Mouse (Mus musculus): Measurements from ENCODE around the gene Col11a2. TPM values are rescaled to one million over a fixed set of nuclear protein-coding genes. Genes with fewer than 3 reads are reported as not detected.

Col11a2 gene
- total RNA-seq, 2 experiments from 2014 or later = 11.3 to 15.2 TPM

DNA sequence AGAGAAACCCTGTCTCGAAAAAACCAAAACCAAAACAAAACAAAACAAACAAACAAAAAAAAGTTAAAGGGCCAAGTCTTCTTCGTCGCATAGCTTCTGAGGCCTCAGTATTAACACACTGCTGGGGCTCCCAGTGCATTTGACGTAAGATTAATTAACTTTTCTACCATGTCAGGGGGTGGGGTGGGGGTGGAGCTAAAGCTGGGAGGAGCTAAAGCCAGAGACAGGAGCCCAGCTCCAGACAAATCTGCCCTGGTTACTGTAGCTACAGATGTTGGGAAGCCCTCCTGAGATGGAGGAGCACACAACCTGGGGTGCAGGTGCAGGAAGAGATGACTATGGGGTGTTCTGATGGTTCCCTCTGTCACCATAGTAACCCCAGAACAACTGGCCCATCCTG is 38.9 kb downstream of the Col11a2 start:
- no peak for TF ChIP-seq CTCF (IDR thresholded peaks at IDR 0.05)
- no peak for DNase-seq (ENCODE audit: extremely low spot score in 1 of 2, low spot score in 2 of 2)
- intact Hi-C loops (cut with DNase I) = loop anchor here (5.0 to 10.0 kb wide), 2 partner anchors 159 to 267 kb away; partner anchors contain the start of gene H2-Ob

DNA sequence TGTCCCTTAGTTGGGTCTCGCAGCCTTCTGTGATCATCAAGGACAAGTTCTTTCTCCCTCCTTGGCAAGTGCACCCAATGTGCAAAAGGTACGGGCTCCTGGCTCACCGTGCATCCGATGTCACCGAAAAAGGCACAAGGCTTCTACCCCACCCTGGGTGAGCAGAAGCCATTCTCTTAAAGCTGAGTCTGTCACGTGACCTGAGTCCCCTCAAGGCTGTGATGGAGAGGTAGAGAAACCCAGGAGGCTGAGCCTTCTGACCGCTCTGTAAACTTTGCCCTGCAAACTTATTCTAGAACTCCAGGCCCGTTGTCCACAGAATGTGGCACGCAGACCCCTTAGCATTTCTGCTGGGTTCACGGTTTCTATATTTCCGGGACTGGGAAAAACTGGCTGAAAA is 39.8 kb downstream of the Col11a2 start:
- DNase-seq (ENCODE audit: extremely low spot score in 1 of 2, low spot score in 2 of 2) = no peak
- no peak overlapping the region for H3K4me3 ChIP-seq
- no peak for TF ChIP-seq CTCF (IDR thresholded peaks at IDR 0.05)
- no peak overlapping the region for H3K27ac ChIP-seq
- intact Hi-C loops (cut with DNase I) = loop anchor here (5.0 to 10.0 kb wide), 2 partner anchors 158 to 266 kb away; partner anchors contain the start of gene H2-Ob

More for the DNA sequence above, 38.9 kb downstream of the Col11a2 start:
- H3K4me3 ChIP-seq = no peak overlapping the region
- no peak overlapping the region for H3K27ac ChIP-seq

DNA sequence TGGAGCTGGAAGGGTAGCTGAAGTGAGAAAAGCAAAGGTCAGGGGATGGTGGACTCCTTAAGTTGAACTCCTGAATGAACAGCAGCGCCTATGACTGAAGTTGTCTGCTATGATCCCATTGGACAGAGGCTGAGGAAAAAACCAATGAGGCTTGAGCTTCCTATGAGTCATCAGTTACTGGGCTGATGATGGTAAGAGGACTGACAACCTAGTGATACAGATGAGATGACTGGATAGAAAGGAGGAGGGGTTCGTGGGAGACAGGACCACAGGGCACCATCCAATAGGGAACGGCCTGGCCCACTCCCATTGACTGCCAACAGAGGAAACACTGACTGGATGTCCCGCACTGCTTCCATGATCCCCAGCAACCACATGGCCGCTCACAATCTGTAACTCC is 40.4 kb downstream of the Col11a2 start:
- Histone ChIP-seq H3K27ac (no peak overlapping the region), H3K4me3 (no peak overlapping the region)
- intact Hi-C loops (cut with DNase I) = loop anchor here (5.0 to 10.0 kb wide), 2 partner anchors 158 to 265 kb away; partner anchors contain the start of gene H2-Ob
- no peak for DNase-seq (ENCODE audit: extremely low spot score in 1 of 2, low spot score in 2 of 2)
- TF ChIP-seq CTCF (IDR thresholded peaks at IDR 0.05) = no peak

DNA sequence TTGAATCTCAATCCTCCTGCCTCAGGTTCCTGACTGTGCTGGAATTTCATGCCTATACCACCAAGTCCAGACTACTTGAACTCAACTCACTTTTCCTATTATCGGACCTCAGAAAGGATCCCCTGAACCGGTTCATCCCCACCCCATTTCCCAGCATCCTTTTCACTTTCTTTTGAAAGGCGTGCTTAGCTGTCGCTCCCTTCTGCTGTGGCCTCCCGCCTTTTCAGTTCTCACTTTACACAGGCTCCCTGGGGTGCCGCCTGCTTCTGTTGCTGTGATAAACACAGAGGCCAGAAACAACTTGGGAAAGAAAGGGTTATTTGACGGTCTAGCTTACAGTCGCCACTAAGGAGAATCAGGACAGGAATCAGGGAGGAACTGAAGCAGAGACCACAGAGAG is 43.9 kb downstream of the Col11a2 start:
- Histone ChIP-seq H3K27ac (no peak overlapping the region), H3K4me3 (no peak overlapping the region)
- intact Hi-C loops (cut with DNase I) = no loop called here
- DNase-seq (ENCODE audit: extremely low spot score in 1 of 2, low spot score in 2 of 2) = no peak
- TF ChIP-seq CTCF (IDR thresholded peaks at IDR 0.05) = no peak

DNA sequence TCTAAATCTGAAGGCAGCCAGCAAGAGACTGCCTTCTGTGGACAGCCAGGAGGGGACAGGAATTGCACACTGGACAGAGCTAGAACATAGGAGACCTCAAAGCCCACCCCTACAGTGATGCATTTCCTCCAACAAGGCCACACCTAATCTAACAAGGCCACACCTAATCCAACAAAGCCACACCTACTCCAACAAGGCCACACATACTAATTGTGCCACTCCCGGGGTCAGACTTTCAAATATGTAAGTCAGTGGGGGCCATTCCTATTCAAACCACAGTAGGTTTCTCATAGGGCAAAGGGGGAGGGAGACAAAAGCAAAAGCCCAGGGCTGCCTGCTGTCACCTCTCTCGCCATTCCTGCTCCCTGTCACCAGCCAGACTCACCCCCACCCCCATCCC is 48.1 kb downstream of the Col11a2 start:
- DNase-seq (ENCODE audit: extremely low spot score in 1 of 2, low spot score in 2 of 2) = no peak
- H3K4me3 ChIP-seq = no peak overlapping the region
- H3K27ac ChIP-seq = no peak overlapping the region
- intact Hi-C loops (cut with DNase I) = no loop called here
- TF ChIP-seq CTCF (IDR thresholded peaks at IDR 0.05) = no peak

DNA sequence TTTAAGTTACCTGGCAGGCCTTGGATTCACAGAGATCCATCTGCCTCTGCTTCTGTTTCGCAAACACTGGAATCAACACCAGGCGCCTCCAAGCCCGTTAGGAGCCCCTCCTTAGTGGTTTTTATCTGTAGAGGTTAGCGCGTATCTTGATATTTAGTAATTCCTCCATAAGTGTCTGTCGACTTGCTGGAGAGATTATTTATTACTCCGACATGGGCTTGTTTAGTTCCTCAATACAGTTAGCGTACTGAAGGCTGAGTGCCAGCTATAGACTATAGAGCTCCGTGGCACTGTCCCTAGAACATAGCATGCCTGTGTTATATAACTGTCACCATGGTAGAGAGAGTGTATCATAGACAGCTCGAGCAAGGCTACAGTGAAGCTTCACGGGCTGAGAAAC is 48.9 kb downstream of the Col11a2 start:
- no peak for TF ChIP-seq CTCF (IDR thresholded peaks at IDR 0.05)
- Histone ChIP-seq H3K4me3 (no peak overlapping the region), H3K27ac (no peak overlapping the region)
- intact Hi-C loops (cut with DNase I) = no loop called here
- DNase-seq (ENCODE audit: extremely low spot score in 1 of 2, low spot score in 2 of 2) = no peak

DNA sequence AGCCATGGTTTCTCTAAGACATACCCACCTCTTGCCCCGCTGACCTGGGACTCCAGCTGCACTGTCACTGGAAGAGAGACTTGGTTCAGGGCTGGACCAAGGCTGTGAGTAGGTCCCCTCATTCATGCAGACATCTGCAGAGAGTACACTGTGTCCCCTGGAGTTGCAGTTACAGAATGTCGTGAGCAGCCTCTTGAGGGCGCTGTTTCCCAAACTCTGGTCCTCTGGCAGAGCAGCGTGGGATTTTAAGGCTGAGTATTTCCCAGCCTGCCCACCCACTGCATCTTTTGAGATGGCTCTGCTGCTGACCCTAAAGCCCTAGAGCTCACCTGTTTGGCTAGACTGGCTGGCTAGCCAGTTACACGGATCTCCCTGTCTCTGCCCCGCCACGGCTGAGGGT is 51.7 kb downstream of the Col11a2 start:
- no peak for DNase-seq (ENCODE audit: extremely low spot score in 1 of 2, low spot score in 2 of 2)
- peak; percentile 38 for TF ChIP-seq CTCF (IDR thresholded peaks at IDR 0.05)
- intact Hi-C loops (cut with DNase I) = no loop called here
- Histone ChIP-seq H3K27ac (no peak overlapping the region), H3K4me3 (no peak overlapping the region)

DNA sequence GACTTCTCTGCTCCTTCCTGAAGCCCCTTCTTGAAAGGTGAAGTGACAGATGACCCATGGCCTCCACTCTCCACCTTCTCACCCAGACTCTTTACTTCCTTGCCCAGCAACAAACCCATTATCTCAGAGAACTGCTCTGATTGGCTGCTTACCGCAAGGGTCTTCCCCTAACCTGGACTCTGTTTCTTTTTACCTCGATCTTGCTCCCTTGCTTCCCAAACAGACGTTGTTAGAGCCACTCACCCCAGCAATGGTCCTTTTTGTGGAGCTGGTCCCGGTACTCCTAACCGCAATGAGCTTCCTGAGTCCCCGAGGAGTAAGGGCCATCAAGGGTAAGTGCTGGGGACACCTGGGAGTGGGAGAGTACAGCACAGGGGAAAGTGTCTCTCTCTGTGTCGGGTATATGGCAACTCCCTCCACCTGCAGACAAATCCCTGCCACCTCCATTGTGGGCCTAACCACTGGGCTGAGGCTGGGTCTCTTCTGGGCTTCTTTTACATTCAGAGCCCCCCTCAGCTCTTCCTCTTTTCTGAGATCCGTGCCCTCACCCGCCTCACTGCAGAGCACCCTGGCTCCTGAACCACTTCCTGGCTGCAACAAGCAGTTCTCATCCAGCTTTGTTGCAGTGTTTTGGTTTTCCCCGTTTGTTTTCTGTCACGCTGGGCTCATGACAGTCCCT is 53.1 kb downstream of the Col11a2 start, which contains the start of gene H2-Oa:
Gene H2-Oa (plus strand): TSS at position 144 of the 679 bp plus-strand sequence.
- TF ChIP-seq CTCF (IDR thresholded peaks at IDR 0.05) = no peak
- Histone ChIP-seq H3K27ac (no peak within 1 kb of the TSS), H3K4me3 (no peak within 1 kb of the TSS)
- intact Hi-C loops (cut with DNase I) = no loop called here
- DNase-seq (ENCODE audit: extremely low spot score in 1 of 2, low spot score in 2 of 2) = no peak

DNA sequence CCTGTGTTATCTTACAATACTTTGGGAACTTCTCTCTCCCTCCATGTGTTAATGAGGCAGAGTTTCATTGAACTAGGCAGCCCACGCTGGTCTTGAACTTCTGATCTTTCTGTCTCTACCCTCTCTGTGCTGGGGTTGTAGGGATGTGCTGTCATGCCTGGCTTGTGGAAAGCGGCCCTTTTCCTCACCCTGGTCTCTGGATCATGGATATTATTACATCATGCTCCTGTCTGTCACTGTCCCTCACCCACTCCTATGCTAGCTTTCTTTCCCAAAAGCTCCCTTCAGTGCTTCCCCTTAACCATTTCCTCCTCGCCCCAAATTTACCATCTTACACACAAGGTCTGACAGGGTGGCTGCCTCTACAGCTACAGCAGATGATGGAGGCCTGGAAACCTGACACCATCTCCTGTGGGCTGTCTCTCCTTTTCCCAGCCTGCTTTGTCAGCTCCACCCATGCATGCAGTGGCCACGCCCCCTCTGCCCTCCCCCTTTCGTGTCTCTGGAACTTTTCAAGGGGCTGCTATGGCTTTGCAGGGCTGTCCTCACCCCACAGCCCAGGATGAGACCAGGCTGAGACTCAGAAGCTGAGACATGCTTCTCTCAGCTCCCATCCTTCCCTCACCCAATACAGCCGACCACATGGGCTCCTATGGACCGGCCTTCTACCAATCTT is 54.1 kb downstream of the Col11a2 start:
- no peak for TF ChIP-seq CTCF (IDR thresholded peaks at IDR 0.05)
- Histone ChIP-seq H3K27ac (no peak overlapping the region), H3K4me3 (no peak overlapping the region)
- intact Hi-C loops (cut with DNase I) = no loop called here
- DNase-seq (ENCODE audit: extremely low spot score in 1 of 2, low spot score in 2 of 2) = no peak

DNA sequence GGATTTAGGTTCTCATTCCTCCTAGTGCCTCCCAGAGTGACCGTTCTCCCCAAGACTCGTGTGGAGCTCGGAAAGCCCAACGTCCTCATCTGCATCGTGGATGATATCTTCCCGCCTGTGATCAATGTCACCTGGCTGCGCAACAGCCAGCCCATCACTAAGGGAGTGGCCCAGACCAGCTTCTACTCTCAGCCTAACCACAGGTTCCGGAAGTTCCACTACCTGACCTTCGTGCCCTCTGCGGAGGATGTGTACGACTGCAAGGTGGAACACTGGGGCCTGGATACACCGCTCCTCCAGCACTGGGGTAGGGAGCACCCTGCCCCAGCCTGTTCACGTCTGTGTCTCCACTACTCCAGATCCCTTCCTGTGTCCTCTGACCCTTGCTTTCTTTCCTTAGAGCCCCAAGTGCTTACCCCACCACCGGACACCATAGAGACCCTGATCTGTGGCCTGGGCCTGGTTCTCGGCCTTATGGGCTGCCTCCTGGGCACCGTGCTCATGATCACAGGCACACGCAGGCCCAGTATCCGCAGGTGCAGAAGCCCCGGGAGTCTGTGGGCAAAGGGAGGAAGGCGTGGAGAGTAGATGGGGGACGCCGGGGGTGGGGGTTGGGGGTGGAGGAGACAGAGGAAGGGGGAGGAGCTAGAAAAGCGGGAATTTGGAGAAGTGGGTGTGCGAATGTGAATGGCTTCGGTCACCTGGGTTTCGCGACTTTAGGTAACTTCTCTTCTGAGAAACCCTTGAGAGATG is 55.2 kb downstream of the Col11a2 start:
- no peak for TF ChIP-seq CTCF (IDR thresholded peaks at IDR 0.05)
- intact Hi-C loops (cut with DNase I) = no loop called here
- no peak for DNase-seq (ENCODE audit: extremely low spot score in 1 of 2, low spot score in 2 of 2)
- H3K4me3 ChIP-seq = no peak overlapping the region
- no peak overlapping the region for H3K27ac ChIP-seq

DNA sequence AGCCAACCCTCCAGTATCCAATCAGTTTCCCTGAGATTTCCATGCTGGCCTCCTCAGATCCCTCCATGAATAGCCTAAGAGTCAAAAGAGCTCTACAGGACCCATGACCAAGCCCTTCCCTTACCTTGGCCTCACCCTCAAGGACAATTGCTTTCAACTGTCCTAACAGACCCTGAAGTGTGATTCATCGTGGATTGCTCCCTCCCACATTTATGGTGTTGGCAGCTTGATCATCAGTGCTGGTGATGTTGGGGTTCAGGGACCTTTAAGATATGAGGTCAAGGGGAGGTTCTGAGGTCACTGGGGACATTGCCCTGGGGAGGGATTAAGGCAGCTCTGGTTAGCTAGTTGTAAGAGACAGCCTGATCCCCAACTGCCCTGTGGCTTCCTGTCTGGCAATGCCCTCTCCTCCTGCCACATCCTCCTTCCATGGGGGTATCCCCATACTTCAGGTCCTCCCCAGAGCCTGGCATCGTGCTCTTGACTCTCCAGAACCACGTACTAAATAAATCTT is 57.3 kb downstream of the Col11a2 start:
- no peak overlapping the region for H3K27ac ChIP-seq
- no peak for DNase-seq (ENCODE audit: extremely low spot score in 1 of 2, low spot score in 2 of 2)
- intact Hi-C loops (cut with DNase I) = no loop called here
- TF ChIP-seq CTCF (IDR thresholded peaks at IDR 0.05) = no peak
- H3K4me3 ChIP-seq = no peak overlapping the region

DNA sequence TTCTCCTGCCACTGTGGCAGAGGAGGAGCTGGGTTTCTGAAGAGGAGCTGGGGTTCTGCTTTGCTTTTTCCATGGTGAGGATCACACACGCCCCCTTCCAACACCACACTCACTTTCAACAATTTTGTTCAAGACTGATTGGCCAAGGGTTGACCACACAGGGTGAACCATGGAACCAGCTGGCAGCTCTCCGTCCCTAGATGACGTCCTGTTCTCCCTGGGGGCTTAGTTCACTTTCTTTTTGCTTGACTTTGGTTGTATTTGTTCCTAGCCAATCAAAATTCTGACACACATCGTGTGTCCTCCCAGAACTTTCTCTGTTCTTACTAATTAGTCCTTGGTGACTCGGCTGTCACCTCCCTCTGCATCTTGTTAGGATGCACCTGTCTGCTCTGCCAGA is 58.0 kb downstream of the Col11a2 start:
- intact Hi-C loops (cut with DNase I) = no loop called here
- Histone ChIP-seq H3K27ac (no peak overlapping the region), H3K4me3 (no peak overlapping the region)
- no peak for TF ChIP-seq CTCF (IDR thresholded peaks at IDR 0.05)
- no peak for DNase-seq (ENCODE audit: extremely low spot score in 1 of 2, low spot score in 2 of 2)
